Mouse (Mus musculus) neural tube, embryonic 13.5 days (tissue): ENCODE data around the gene Exoc8. TPM values are rescaled to one million over a fixed set of nuclear protein-coding genes. Genes with fewer than 3 reads are reported as not detected.

Experiments
- ATAC-seq: fragments of 200-750 bp; cut with Nextera tagmentation; 2 replicates; pipeline ENCODE4 v1.8.0; 2017; ENCODE audit warnings: low read depth, mild to moderate bottlenecking, moderate TSS enrichment, moderate library complexity
- H3K27ac ChIP-seq: fragments of 300-500 bp; sonication (generic); replicated peaks from 2 replicates; pipeline ENCODE4 v1.5.1; 2015; ENCODE audit warnings: moderate library complexity, mild to moderate bottlenecking, inconsistent platforms
- H3K27me3 ChIP-seq: fragments of 300-500 bp; sonication (generic); 2 replicates; pipeline ENCODE4 v1.6.1; 2015; ENCODE audit warnings: mild to moderate bottlenecking, inconsistent platforms
- H3K36me3 ChIP-seq: fragments of 300-500 bp; sonication (generic); 2 replicates; pipeline ENCODE4 v1.6.1; 2015; ENCODE audit warnings: mild to moderate bottlenecking, inconsistent platforms
- H3K4me1 ChIP-seq: fragments of 300-500 bp; sonication (generic); replicated peaks from 2 replicates; pipeline ENCODE4 v1.6.1; 2015; ENCODE audit warnings: inconsistent platforms
- H3K4me2 ChIP-seq: fragments of 300-500 bp; sonication (generic); 2 replicates; pipeline ENCODE4 v1.6.1; 2015; ENCODE audit warnings: inconsistent platforms, mild to moderate bottlenecking, moderate library complexity
- H3K4me3 ChIP-seq: fragments of 300-500 bp; sonication (generic); 2 replicates; pipeline ENCODE4 v1.5.1; 2015; ENCODE audit warnings: mild to moderate bottlenecking, inconsistent platforms
- H3K9ac ChIP-seq: fragments of 300-500 bp; sonication (generic); 2 replicates; pipeline ENCODE4 v1.6.1; 2015; ENCODE audit warnings: moderate library complexity, mild to moderate bottlenecking, inconsistent platforms
- H3K9me3 ChIP-seq: fragments of 300-500 bp; sonication (generic); 2 replicates; pipeline ENCODE4 v1.6.1; 2016; ENCODE audit warnings: inconsistent platforms
- WGBS: fragments of 180-500 bp; shearing (Covaris S2); methylation state at CpG from one replicate; pipeline ENCODE4 v1.1.7; 2015; 5-methylcytosine and 5-hydroxymethylcytosine counted together
- polyA plus RNA-seq: library from polyadenylated mRNA; unstranded; fragments of >200 nt; fragmentation: Nextera tagmentation; extraction: Ambion mirVana; gene quantifications from 2 replicates; pipeline ENCODE4 v1.2.1, GENCODE M21; 2015

Gene Exoc8
- polyA plus RNA-seq, 1 experiment from 2014 or later: 12.9 TPM

GRCm38 (mm10) chr8:124866669-124867068 lies 30.8 kb downstream of the Exoc8 start:
- Histone ChIP-seq H3K9ac (no peak overlapping the region), H3K9me3 (no peaks in the 10 kb centered on the region), H3K4me2 (no peak overlapping the region), H3K36me3 (peaks cover 12% of the 10 kb centered on the region), H3K27ac (no peak overlapping the region), H3K27me3 (no peaks in the 10 kb centered on the region), H3K4me1 (peaks cover 28% of the 10 kb centered on the region), H3K4me3 (no peak overlapping the region)
- no peak for ATAC-seq
- 86% methylated on average over 3 of the region's 3 CpGs for WGBS

- Histone ChIP-seq H3K9me3 (no peaks in the 10 kb centered on the region), H3K27ac (peak overlapping the region; percentile 92; the same call in 1 of the 2 replicates)
Measured at GRCm38 (mm10) chr8:124863729-124864128, 33.8 kb downstream of the Exoc8 start.

GRCm38 (mm10) chr8:124863163-124863677 lies 34.3 kb downstream of the Exoc8 start:
- peaks cover 30% of the 10 kb centered on the region for H3K4me1 ChIP-seq
- H3K27ac ChIP-seq: peak overlapping the region; percentile 92
- no peaks in the 10 kb centered on the region for H3K27me3 ChIP-seq
- peak overlapping the region; percentile 86 for H3K4me2 ChIP-seq
- ATAC-seq: peak; percentile 92
- no peaks in the 10 kb centered on the region for H3K9me3 ChIP-seq
- peaks cover 26% of the 10 kb centered on the region for H3K36me3 ChIP-seq
- peak overlapping the region; percentile 75 for H3K4me3 ChIP-seq
- H3K9ac ChIP-seq: peak overlapping the region; percentile 93
- under 1% methylated on average over 33 of the region's 33 CpGs for WGBS

More at GRCm38 (mm10) chr8:124863729-124864128, 33.8 kb downstream of the Exoc8 start:
- H3K9ac ChIP-seq: peak overlapping the region; percentile 93
- peak overlapping the region; percentile 75 for H3K4me3 ChIP-seq
- no peak for ATAC-seq
- H3K36me3 ChIP-seq: peaks cover 21% of the 10 kb centered on the region
- H3K27me3 ChIP-seq: no peaks in the 10 kb centered on the region
- WGBS: 23% methylated on average over 8 of the region's 8 CpGs
- H3K4me1 ChIP-seq: peaks cover 30% of the 10 kb centered on the region
- H3K4me2 ChIP-seq: peak overlapping the region; percentile 86

- 2% methylated on average over 55 of the region's 55 CpGs for WGBS
- H3K27ac ChIP-seq: peak within 1 kb of the TSS; percentile 92
- peak within 1 kb of the TSS; percentile 75 for H3K4me3 ChIP-seq
Measured at GRCm38 (mm10) chr8:124862321-124863162, 35.0 kb downstream of the Exoc8 start, which contains the start of the genes Gnpat and 2810004N23Rik. Gnpat (plus strand) TSS chr8:124863033. 2810004N23Rik (minus strand) TSS chr8:124863120.

GRCm38 (mm10) chr8:124860188-124860587 lies 37.3 kb downstream of the Exoc8 start:
- Histone ChIP-seq H3K9me3 (peaks cover 5% of the 10 kb centered on the region; the same call in 1 of the 2 replicates), H3K4me2 (no peak overlapping the region), H3K36me3 (peaks cover 56% of the 10 kb centered on the region), H3K4me1 (peaks cover 27% of the 10 kb centered on the region), H3K27me3 (no peaks in the 10 kb centered on the region), H3K9ac (no peak overlapping the region), H3K27ac (no peak overlapping the region), H3K4me3 (no peak overlapping the region)
- WGBS: 95% methylated on average over 3 of the region's 3 CpGs
- no peak for ATAC-seq

More at GRCm38 (mm10) chr8:124862321-124863162, 35.0 kb downstream of the Exoc8 start, which contains the start of the genes Gnpat and 2810004N23Rik:
- Histone ChIP-seq H3K9me3 (no peaks in the 10 kb centered on the region), H3K4me2 (peak within 1 kb of the TSS; percentile 86), H3K27me3 (no peaks in the 10 kb centered on the region), H3K9ac (peak within 1 kb of the TSS; percentile 93), H3K36me3 (peaks cover 33% of the 10 kb centered on the region), H3K4me1 (peaks cover 30% of the 10 kb centered on the region)
- ATAC-seq: peak; percentile 98

GRCm38 (mm10) chr8:124859466-124859865 lies 38.0 kb downstream of the Exoc8 start:
- peaks cover 63% of the 10 kb centered on the region for H3K36me3 ChIP-seq
- peaks cover 20% of the 10 kb centered on the region for H3K4me1 ChIP-seq
- H3K9me3 ChIP-seq: peaks cover 5% of the 10 kb centered on the region
- no peaks in the 10 kb centered on the region for H3K27me3 ChIP-seq
- no peak overlapping the region for H3K4me3 ChIP-seq
- no peak overlapping the region for H3K9ac ChIP-seq
- no peak overlapping the region for H3K4me2 ChIP-seq
- no peak overlapping the region for H3K27ac ChIP-seq
- ATAC-seq: no peak

- WGBS: 91% methylated on average over 1 of the region's 1 CpGs
- H3K36me3 ChIP-seq: peaks cover 61% of the 10 kb centered on the region
Measured at GRCm38 (mm10) chr8:124853511-124853910, 44.0 kb downstream of the Exoc8 start.

GRCm38 (mm10) chr8:124845573-124845972 lies 51.9 kb downstream of the Exoc8 start:
- WGBS: 85% methylated on average over 5 of the region's 5 CpGs
- Histone ChIP-seq H3K4me3 (no peak overlapping the region), H3K27me3 (no peaks in the 10 kb centered on the region), H3K27ac (no peak overlapping the region), H3K4me2 (no peak overlapping the region), H3K9ac (no peak overlapping the region), H3K4me1 (no peaks in the 10 kb centered on the region), H3K36me3 (peaks cover 16% of the 10 kb centered on the region), H3K9me3 (no peaks in the 10 kb centered on the region)
- ATAC-seq: no peak

More at GRCm38 (mm10) chr8:124853511-124853910, 44.0 kb downstream of the Exoc8 start:
- peaks cover 20% of the 10 kb centered on the region for H3K9me3 ChIP-seq
- H3K9ac ChIP-seq: no peak overlapping the region
- no peaks in the 10 kb centered on the region for H3K4me1 ChIP-seq
- H3K4me3 ChIP-seq: no peak overlapping the region
- ATAC-seq: no peak
- no peaks in the 10 kb centered on the region for H3K27me3 ChIP-seq
- no peak overlapping the region for H3K4me2 ChIP-seq
- H3K27ac ChIP-seq: no peak overlapping the region

GRCm38 (mm10) chr8:124845131-124845530 lies 52.4 kb downstream of the Exoc8 start:
- no peak for ATAC-seq
- H3K4me1 ChIP-seq: no peaks in the 10 kb centered on the region
- no peaks in the 10 kb centered on the region for H3K9me3 ChIP-seq
- H3K36me3 ChIP-seq: peaks cover 20% of the 10 kb centered on the region
- H3K27me3 ChIP-seq: no peaks in the 10 kb centered on the region
- 77% methylated on average over 3 of the region's 3 CpGs for WGBS
- H3K27ac ChIP-seq: no peak overlapping the region
- no peak overlapping the region for H3K4me3 ChIP-seq
- no peak overlapping the region for H3K9ac ChIP-seq
- H3K4me2 ChIP-seq: no peak overlapping the region

Other genes starting within 250 kb of the Exoc8 start
- 20.8 and 21.3 TPM in 2 replicates for gene 2310022B05Rik, start 234.3 kb downstream of the Exoc8 start, polyA plus RNA-seq
- 60.4 and 62.6 TPM in 2 replicates for gene Ttc13, start 175.7 kb downstream of the Exoc8 start, polyA plus RNA-seq
- 28.4 and 31.4 TPM in 2 replicates for gene Arv1, start 175.6 kb downstream of the Exoc8 start, polyA plus RNA-seq
- gene Fam89a, start 145.9 kb downstream of the Exoc8 start, polyA plus RNA-seq: 12.1 and 15.9 TPM in 2 replicates
- 21.1 TPM in 2 replicates for gene Trim67, start 104.6 kb downstream of the Exoc8 start, polyA plus RNA-seq
- gene Gnpat, start 34.7 kb downstream of the Exoc8 start, polyA plus RNA-seq: 80.4 and 82.9 TPM in 2 replicates
- gene 2810004N23Rik, start 34.6 kb downstream of the Exoc8 start, polyA plus RNA-seq: 27.2 and 29.7 TPM in 2 replicates
- 8.5 and 11.4 TPM in 2 replicates for gene Sprtn, start 181 bp upstream of the Exoc8 start, polyA plus RNA-seq
- gene Egln1, start 51.6 kb upstream of the Exoc8 start, polyA plus RNA-seq: 15.7 and 18.0 TPM in 2 replicates
- 159 and 168 TPM in 2 replicates for gene Tsnax, start 115.3 kb upstream of the Exoc8 start, polyA plus RNA-seq
- gene Disc1, start 156.5 kb upstream of the Exoc8 start, polyA plus RNA-seq: 1.6 and 2.1 TPM in 2 replicates